Mouse (Mus musculus) adrenal gland, postnatal 4 days (tissue): ENCODE data around the gene Treh. TPM values are rescaled to one million over a fixed set of nuclear protein-coding genes. Genes with fewer than 3 reads are reported as not detected.
"Not testable (repeated sequence)": the region's sequence is repeated elsewhere in the genome, so short reads cannot be mapped to it uniquely, and the experiment has no call there.

Experiments
- DNase-seq, 2 experiments: peaks; one replicate each; pipeline ENCODE4 v3.0.0; 2021 to 2022; ENCODE audit warnings: low spot score in 2 of 2, mixed read lengths in 2 of 2
- long read RNA-seq, 2 experiments: library from polyadenylated mRNA; stranded (forward); transcript quantifications; one replicate each; pipeline ENCODE4 v2.0.0; 2021
- total RNA-seq, 2 experiments: library from RNA; stranded (reverse); gene quantifications; 2 replicates each; pipeline ENCODE4 v1.2.3; 2021

The Treh gene
- not detected for total RNA-seq
- long read RNA-seq, experiment 1, result 0 reads
- long read RNA-seq, experiment 2, result 0 reads

DNA sequence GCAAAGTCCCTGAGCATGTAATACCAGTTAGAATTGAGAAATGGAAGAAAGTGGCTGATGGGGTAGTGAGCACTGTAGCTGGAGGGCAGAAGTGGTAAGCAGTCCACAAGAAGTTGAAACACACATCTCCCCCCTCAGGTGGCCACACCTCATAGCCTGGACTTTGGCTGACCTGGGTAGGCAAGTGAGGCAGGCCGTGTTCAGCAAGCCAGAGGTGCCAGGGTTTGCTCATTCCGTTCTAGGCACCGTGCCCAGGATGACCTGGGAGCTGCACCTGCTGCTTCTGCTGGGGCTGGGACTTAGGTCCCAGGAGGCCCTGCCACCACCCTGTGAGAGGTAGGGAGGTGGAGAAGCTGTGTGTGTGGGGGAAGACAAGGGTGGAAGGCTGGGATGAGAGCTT, at the start of gene Treh:
TSS of gene Treh (plus strand) at position 229 of the 400 bp plus-strand sequence.
- no peak for DNase-seq

DNA sequence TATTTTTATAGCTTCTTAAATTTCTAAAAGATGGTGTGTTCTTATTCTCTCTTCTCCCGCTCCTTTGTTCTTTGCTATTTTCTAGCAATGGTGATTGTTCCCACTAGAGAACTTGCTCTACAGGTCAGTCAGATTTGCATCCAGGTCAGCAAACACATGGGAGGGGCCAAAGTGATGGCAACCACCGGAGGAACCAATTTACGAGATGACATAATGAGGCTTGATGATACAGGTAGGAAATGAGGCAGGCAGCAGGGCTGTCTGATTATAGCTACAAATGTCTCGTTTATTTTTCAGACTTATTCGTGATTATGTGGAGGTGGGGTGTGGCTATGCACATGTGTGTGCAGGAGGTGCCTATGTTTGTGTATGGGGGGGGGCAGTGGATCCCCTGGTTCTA, 48.6 kb upstream of the Treh start:
- no peak for DNase-seq

- DNase-seq, result no peak
Observed at GRCm38 (mm10) chr9:44626268-44626667, 46.8 kb upstream of the Treh start.

- no peak for DNase-seq
Observed at GRCm38 (mm10) chr9:44637551-44638169, 35.4 kb upstream of the Treh start.

- DNase-seq, result not testable (repeated sequence)
Observed at GRCm38 (mm10) chr9:44638726-44639125, 34.3 kb upstream of the Treh start.

DNA sequence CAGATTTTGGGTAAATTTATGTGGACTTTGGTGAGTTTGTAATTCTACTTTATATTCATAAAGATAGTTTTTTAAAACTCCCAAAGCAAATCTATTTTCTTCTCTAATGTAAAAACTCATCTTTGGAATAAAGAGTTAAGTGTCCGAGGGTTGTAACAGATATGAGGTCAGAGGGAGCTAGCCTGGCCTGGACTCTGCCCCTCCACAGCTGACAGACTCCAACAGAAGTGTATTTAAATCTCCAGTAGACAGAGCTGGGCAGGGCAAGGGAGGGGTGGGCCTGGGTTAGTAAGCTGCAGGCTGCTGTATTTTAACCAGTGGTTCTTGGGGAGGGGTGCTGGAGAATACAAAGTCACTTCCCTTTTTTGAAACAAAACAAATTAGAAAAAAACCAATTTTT, 33.0 kb upstream of the Treh start:
- not testable (repeated sequence) for DNase-seq

DNA sequence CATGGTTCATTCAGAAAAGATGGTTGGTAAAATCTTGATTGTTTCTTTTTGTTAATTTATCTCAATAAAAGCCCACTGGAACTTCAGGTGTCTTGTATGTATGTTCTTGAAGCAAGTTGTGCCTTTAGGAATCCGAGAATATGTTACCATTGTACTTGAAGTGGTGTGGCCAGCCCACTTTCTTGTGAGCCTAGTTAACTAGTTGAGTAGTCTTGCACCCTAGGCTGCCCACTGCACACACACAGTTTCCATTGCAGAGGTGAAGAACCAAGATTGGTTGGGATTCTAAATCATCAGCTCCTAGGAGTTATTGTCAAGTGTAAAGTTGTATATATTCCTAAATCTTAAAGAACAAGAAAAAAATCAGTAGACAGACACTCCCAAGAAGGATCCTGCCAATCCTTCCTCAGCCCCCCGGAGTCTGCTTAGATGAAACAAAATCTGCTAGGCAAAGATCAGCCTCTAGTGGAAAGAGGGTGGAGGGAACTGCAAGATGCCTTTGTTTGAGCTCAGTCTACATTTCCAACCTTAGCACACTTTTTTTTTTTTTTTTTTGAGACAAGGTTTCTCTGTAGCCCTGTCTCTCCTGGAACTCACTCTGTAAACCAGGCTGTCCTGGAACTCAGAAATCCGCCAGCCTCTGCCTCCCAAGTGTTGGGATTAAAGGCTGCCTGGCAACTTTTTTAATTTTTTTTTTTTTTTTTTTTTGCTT, 32.2 kb upstream of the Treh start:
- DNase-seq, result no peak

DNA sequence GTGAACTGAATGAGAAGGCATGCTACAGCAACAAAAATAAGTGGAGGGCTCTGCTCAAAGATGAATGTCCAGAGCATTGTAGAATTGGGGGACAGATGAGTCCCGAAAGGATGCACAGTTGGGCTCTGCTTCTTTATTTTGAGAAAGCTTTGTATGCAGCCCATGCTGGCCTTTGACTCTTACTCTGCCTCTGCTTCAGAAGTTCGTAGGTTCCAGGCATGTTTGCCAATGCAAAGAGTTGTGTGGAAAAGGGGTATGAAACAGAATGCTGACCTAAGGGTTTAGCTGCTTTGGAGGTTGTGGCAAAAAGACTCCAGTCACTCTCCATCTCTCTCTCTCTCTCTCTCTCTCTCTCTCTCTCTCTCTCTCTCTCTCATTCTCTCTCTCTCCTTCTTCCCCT, 31.4 kb upstream of the Treh start:
- no peak for DNase-seq

DNA sequence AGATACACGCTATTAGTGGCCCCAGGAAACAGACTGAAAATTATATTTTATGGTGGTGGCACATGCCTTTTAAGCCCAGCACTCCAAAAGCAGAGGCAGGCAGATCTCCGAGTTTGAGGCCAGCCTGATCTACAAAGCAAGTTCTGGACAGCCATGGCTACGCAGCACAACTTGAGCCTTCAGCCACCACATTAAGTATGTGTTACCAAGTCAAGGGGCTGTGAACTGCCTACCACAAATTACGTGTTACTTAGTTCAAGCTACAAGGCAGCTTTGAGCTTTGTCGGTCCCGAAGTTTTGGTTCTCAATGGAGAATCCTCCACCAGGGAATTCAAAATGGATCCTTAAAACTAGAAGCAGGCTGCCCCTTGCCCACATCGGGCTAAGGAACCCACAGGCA, 29.9 kb upstream of the Treh start:
- no peak for DNase-seq

GRCm38 (mm10) chr9:44644186-44644585, 28.8 kb upstream of the Treh start:
- no peak for DNase-seq

GRCm38 (mm10) chr9:44645481-44645880, 27.6 kb upstream of the Treh start:
- DNase-seq, result no peak

DNA sequence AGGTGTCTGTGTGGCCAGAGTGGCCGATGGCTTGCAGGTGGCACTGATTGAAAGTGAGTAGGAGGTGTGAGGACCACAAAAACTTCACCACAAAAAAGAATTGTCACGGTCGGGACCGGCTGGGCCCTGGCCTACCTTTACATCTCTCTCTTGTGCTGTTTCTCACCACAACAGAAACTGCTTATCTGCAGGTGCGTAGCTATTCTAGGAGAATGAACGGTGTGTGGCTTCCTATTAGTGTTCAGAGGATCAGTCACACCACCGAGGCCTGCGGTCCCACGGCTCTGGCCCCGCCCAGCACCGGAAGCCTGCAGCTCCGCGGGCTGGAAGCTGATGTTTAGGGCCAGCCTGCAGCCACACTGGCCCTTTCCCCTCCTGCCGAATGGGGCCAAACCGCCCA, 27.1 kb upstream of the Treh start:
- no peak for DNase-seq

GRCm38 (mm10) chr9:44646366-44646765, 26.7 kb upstream of the Treh start:
- no peak for DNase-seq

DNA sequence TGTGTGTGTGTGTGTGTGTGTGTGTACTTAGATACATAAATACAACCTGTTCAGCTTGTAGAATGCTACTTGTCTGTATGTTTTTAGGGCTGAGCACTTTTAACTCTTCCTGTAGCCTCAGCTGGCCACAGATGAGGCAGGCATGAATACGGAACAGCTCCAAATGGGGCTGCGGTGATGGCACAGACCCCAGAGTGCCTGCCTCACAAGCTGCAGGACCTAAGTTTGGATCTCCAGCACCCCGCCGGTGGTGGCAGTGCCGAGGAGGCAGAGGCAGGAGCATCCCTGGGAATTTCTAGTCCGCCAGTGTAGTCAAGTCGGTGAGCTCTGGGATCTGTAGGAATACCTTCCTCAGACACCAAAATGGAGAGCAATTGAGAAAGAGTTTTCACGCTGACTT, 26.0 kb upstream of the Treh start:
- no peak for DNase-seq

GRCm38 (mm10) chr9:44647656-44648055, 25.4 kb upstream of the Treh start:
- DNase-seq, result no peak

DNA sequence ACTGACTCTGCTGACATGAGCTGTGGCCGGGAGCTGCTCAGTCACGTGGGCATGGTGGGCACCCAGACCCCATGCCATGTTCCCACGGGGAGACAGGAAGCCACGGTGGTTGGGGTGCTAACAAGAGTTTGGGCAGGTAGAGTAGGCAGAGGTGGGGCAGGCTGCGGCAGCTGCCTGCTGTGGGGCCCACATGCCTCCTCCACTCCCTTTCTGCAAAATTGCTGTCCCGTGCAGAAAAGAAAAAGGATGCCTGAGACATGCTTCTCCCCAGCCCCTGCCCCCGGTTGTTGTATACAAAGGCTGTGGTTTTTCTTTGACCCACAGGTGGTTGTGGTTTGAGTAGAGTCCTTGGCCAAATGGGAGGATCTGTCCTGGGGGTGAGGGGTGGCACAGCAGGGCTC, 24.2 kb upstream of the Treh start:
- DNase-seq, result no peak

- DNase-seq, result peak; percentile 44 to 57
Observed at GRCm38 (mm10) chr9:44652027-44652426, 21.0 kb upstream of the Treh start.

DNA sequence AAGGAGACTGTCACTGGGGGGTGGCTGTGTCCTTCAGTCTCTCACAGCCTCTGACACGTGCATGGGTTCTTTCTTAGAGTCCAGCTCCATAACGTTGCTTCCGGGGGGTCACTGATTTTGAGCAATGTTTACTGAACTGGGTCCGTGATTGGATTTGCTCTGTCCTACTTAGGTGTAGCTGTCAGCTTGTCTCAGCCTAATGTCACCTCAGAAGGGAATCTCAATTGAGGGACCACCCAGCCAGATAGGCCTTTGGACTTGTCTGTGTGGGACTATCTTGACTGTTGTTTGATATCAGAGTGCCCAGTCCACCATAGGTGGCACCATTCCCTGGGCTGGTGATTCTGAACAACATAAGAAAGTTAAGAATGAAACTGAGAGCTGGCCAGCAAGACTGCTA, 19.1 kb upstream of the Treh start:
- DNase-seq, result no peak

- DNase-seq, result no peak
Observed at GRCm38 (mm10) chr9:44655098-44656066, 17.7 kb upstream of the Treh start.

GRCm38 (mm10) chr9:44663706-44664105, 9.3 kb upstream of the Treh start:
- no peak for DNase-seq

- DNase-seq, result no peak
Observed at GRCm38 (mm10) chr9:44671416-44671815, 1.6 kb upstream of the Treh start.
